Mouse (Mus musculus) limb, embryonic 10.5 days (tissue): ENCODE results near the gene Il4i1. TPM values are rescaled to one million over a fixed set of nuclear protein-coding genes. Genes with fewer than 3 reads are reported as not detected.

Source experiments
- DNase-seq: peaks from one replicate; pipeline ENCODE4 v3.0.0-alpha.2; 2017; ENCODE audit warnings: low spot score
- H3K27ac ChIP-seq: fragments of 300-500 bp; sonication (generic); 2 replicates; pipeline ENCODE4 v1.5.1; 2016; ENCODE audit warnings: mild to moderate bottlenecking
- H3K27me3 ChIP-seq: fragments of 300-500 bp; sonication (generic); 2 replicates; pipeline ENCODE4 v1.6.1; 2016; ENCODE audit warnings: low read depth, mild to moderate bottlenecking; ENCODE audit not compliant: poor library complexity, severe bottlenecking
- H3K36me3 ChIP-seq: fragments of 300-500 bp; sonication (generic); 2 replicates; pipeline ENCODE4 v1.6.1; 2016; ENCODE audit warnings: mild to moderate bottlenecking, moderate library complexity
- H3K4me1 ChIP-seq: fragments of 300-500 bp; sonication (generic); 2 replicates; pipeline ENCODE4 v1.6.1; 2016
- H3K4me3 ChIP-seq: fragments of 300-500 bp; sonication (generic); 2 replicates; pipeline ENCODE4 v1.5.1; 2016; ENCODE audit warnings: mild to moderate bottlenecking, moderate library complexity
- H3K9me3 ChIP-seq: fragments of 300-500 bp; sonication (generic); replicated peaks from 2 replicates; pipeline ENCODE4 v1.6.1; 2016; ENCODE audit warnings: mild to moderate bottlenecking
- WGBS: fragments of 180-500 bp; shearing (Covaris S2); methylation state at CpG from one replicate; pipeline ENCODE4 v1.1.7; 2016; 5-methylcytosine and 5-hydroxymethylcytosine counted together
- polyA plus RNA-seq: library from polyadenylated mRNA; unstranded; fragments of >200 nt; fragmentation: Nextera tagmentation; extraction: Ambion mirVana; gene quantifications from 2 replicates; pipeline ENCODE4 v1.2.1, GENCODE M21; 2016

The Il4i1 gene
- polyA plus RNA-seq, 1 experiment from 2014 or later: 0.89 TPM

- Histone ChIP-seq H3K9me3 (no peaks in the 10 kb centered on the region), H3K27ac (no peak overlapping the region), H3K36me3 (peaks cover 36% of the 10 kb centered on the region), H3K4me1 (peaks cover 17% of the 10 kb centered on the region), H3K27me3 (no peaks in the 10 kb centered on the region), H3K4me3 (no peak overlapping the region)
- no peak for DNase-seq
- 87% methylated on average over 7 of the region's 7 CpGs for WGBS
These were observed 5.2 kb upstream of the Il4i1 start for GRCm38 (mm10) chr7:44810819-44811557.

DNA sequence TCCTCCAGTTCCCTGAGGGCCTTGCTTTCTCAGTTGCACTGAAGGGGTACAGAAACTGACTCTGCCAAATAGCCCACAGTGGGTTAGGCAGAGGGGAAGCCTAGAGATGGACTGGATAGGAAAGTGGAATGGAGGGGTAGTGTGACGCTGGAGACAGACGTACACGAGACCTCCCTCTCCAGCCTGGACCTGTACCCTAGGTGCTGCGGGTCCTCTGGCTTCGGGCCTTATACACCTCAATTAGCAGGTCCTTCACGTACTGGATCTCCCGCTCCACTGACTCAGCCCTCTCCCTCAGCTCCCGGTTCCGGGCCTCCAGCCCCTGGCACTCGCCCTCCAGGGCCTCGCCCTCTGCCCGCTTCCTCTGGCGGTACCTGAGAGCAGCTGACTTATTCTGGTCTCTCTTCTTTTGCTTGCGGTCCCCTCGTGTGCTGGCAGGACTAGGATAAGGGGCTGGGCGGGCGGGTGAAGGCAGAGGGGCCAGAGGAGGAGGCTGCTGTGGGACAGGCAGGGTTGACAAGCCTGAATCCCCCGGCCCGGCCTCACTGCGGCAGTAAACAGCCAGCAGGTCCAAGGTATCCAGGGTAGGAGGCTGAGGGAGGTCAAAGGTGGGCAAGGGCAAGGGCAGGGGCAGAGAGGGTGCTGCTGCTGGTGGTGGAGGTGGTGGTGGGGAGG lies 3.4 kb upstream of the Il4i1 start:
- Histone ChIP-seq H3K27me3 (no peaks in the 10 kb centered on the region), H3K4me1 (peaks cover 24% of the 10 kb centered on the region), H3K4me3 (no peak overlapping the region), H3K9me3 (no peaks in the 10 kb centered on the region), H3K36me3 (peaks cover 36% of the 10 kb centered on the region), H3K27ac (no peak overlapping the region)
- no peak for DNase-seq
- 91% methylated on average over 20 of the region's 20 CpGs for WGBS

DNA sequence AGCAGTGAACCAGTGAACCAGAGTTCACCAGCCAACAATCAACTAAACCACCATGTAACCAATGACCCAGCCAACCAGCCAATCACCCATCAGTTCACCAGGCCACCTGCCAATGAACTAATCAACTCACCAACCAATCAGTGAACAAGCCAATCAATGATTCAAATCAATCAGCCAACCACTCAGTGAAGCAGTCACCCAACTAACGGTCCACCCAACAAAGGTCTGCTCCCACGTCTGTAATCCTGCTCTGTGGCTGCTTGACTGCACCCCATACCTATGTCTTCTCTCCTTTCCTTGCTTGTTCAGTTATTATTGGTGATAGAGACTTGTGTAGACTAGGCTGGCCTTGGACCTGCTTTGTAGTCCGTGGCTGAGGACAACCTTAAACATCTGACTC lies 2.2 kb upstream of the Il4i1 start:
- Histone ChIP-seq H3K9me3 (no peaks in the 10 kb centered on the region), H3K27me3 (no peaks in the 10 kb centered on the region), H3K4me3 (no peak overlapping the region), H3K36me3 (peaks cover 45% of the 10 kb centered on the region), H3K27ac (no peak overlapping the region), H3K4me1 (peaks cover 36% of the 10 kb centered on the region)
- DNase-seq: no peak
- WGBS: 86% methylated on average over 3 of the region's 3 CpGs

DNA sequence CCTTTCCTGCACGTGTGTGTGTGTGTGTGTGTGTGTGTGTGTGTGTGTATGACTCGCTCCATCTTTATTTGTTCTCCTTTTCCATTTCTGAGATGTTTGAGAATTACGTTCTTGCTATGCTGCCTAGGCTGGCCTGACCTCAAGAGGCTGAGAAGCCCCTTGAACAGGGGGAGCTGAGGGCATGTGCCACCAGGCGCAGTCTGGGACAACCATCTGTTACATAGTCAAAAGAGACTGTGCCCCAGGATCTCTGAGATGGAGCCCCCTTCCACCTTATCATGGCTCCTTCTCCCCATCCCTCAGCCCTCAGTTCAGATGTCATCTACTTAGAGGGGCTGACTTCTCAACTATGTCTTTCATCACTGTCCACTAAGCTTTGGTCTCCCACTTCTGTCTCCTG lies 1.8 kb upstream of the Il4i1 start:
- WGBS: 78% methylated on average over 4 of the region's 4 CpGs
- Histone ChIP-seq H3K36me3 (peaks cover 49% of the 10 kb centered on the region), H3K4me1 (peaks cover 40% of the 10 kb centered on the region), H3K4me3 (peak overlapping the region; percentile 89; the same call in 1 of the 2 replicates), H3K9me3 (no peaks in the 10 kb centered on the region), H3K27me3 (no peaks in the 10 kb centered on the region), H3K27ac (peak overlapping the region; percentile 100; the same call in 1 of the 2 replicates)
- DNase-seq: no peak

GRCm38 (mm10) chr7:44814952-44815553 lies 1.1 kb upstream of the Il4i1 start:
- H3K27ac ChIP-seq: peak overlapping the region; percentile 100
- no peak for DNase-seq
- H3K4me1 ChIP-seq: peaks cover 46% of the 10 kb centered on the region
- peaks cover 56% of the 10 kb centered on the region for H3K36me3 ChIP-seq
- H3K4me3 ChIP-seq: peak overlapping the region; percentile 89
- H3K9me3 ChIP-seq: no peaks in the 10 kb centered on the region
- WGBS: 39% methylated on average over 14 of the region's 14 CpGs
- H3K27me3 ChIP-seq: no peaks in the 10 kb centered on the region

- H3K36me3 ChIP-seq: peaks cover 48% of the 10 kb centered on the region
- H3K9me3 ChIP-seq: no peaks in the 10 kb centered on the region
- H3K4me3 ChIP-seq: peak within 1 kb of the TSS; percentile 89
- H3K4me1 ChIP-seq: peaks cover 47% of the 10 kb centered on the region
- peak within 1 kb of the TSS; percentile 100 for H3K27ac ChIP-seq
- peak; percentile 81 for DNase-seq
- under 1% methylated on average over 57 of the region's 57 CpGs for WGBS
- H3K27me3 ChIP-seq: no peaks in the 10 kb centered on the region
These were observed 359 bp downstream of the Il4i1 start, which contains the start of gene Atf5 for GRCm38 (mm10) chr7:44816470-44817021. Gene Atf5 (minus strand): TSS chr7:44816658.

DNA sequence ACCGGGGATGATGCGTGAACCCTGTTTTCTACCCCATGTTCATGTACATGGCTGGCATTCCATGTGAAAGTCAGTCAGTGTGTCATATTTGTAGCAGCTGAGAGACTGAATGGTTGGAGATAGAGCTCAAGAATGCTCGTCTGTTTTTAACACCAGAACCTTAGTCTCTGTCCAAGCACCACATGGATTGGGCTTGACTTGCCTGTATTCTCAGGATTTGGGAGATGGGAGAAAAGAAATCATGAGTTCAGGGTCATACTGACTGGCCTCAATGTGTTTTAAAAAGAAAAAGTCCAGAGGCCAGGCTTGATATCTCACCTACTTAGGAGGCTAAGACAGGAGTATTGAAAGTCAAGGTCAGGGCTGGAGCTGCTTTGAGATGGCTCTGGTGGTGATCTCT lies 1.3 kb downstream of the Il4i1 start:
- DNase-seq: no peak
- 44% methylated on average over 3 of the region's 3 CpGs for WGBS
- Histone ChIP-seq H3K4me3 (peak overlapping the region; percentile 89), H3K9me3 (no peaks in the 10 kb centered on the region), H3K4me1 (peaks cover 47% of the 10 kb centered on the region), H3K27me3 (no peaks in the 10 kb centered on the region), H3K27ac (peak overlapping the region; percentile 100), H3K36me3 (peaks cover 47% of the 10 kb centered on the region)

DNA sequence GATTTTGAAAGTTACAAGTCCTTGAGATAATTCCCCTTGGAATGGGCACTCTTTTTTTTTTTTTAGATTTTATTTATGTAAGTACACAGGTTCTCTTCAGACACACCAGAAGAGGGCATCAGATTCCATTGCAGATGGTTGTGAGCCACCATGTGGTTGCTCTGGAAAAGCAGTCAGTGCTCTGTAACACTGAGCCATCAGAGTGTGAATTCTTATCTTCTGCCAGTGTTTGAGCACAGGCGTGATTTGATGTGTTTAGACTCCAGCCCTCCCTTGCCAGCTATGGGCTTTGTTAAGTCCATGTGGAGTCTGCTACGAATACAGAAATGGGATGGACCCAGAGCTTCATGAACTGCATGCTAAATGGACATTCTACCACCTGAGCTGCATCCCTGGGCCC lies 2.0 kb downstream of the Il4i1 start:
- 61% methylated on average over 2 of the region's 2 CpGs for WGBS
- peaks cover 44% of the 10 kb centered on the region for H3K36me3 ChIP-seq

GRCm38 (mm10) chr7:44818751-44819235 lies 2.6 kb downstream of the Il4i1 start:
- H3K27me3 ChIP-seq: no peaks in the 10 kb centered on the region
- peaks cover 47% of the 10 kb centered on the region for H3K4me1 ChIP-seq
- 55% methylated on average over 6 of the region's 6 CpGs for WGBS
- H3K4me3 ChIP-seq: peak overlapping the region; percentile 89
- H3K9me3 ChIP-seq: no peaks in the 10 kb centered on the region
- H3K27ac ChIP-seq: no peak overlapping the region; the same call in 1 of the 2 replicates
- peaks cover 44% of the 10 kb centered on the region for H3K36me3 ChIP-seq
- peak; percentile 29 for DNase-seq

More for the DNA sequence above, 2.0 kb downstream of the Il4i1 start:
- Histone ChIP-seq H3K27ac (0 out of 2 replicates have a peak overlapping the region, but pooled peaks have one; percentile 7), H3K4me3 (peak overlapping the region; percentile 89), H3K27me3 (no peaks in the 10 kb centered on the region), H3K9me3 (no peaks in the 10 kb centered on the region), H3K4me1 (peaks cover 47% of the 10 kb centered on the region)
- DNase-seq: no peak

DNA sequence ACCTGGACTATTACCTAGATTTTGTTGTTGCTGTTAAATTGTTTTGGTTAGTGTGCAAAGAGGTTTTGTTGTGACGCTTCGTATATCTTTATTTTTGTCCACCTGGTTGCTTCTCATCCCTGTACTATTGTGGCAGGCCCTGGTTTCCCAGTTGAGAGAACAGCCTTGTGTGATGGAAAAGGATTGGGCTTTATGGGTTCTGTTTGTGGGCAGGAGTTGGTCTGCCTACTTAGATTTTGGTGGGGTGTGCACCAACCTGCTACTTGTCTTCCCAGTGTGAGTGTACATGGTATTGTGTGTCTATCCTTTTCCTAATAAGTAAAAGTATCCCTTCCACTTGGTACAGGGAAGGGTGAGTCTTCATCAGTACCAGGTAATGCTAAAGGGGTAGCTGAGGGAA lies 3.2 kb downstream of the Il4i1 start:
- H3K27ac ChIP-seq: no peak overlapping the region; the same call in 1 of the 2 replicates
- peak overlapping the region; percentile 89 for H3K4me3 ChIP-seq
- H3K4me1 ChIP-seq: peaks cover 47% of the 10 kb centered on the region
- WGBS: 87% methylated on average over 2 of the region's 2 CpGs
- peaks cover 38% of the 10 kb centered on the region for H3K36me3 ChIP-seq
- peak; percentile 14 for DNase-seq
- no peaks in the 10 kb centered on the region for H3K9me3 ChIP-seq
- no peaks in the 10 kb centered on the region for H3K27me3 ChIP-seq

DNA sequence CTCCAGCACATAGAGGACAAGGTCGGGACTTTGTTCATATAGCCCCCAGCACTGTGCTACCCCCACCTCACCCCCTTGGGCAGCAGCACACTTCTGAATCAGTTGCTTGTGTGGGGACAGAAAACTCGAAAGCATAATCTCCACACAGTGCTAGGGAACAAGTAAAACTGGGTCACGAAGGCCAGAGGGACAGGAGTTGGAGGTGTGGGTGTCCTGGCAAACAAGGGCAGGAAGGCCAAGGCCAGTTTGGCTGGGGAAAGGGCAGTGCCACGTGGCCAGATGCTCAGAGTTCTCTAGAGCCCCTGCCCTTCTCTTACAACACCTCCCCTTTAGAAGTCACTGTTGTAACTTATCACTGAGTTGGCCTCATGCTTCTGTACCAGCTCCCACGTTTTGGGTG lies 3.7 kb downstream of the Il4i1 start:
- no peaks in the 10 kb centered on the region for H3K27me3 ChIP-seq
- no peaks in the 10 kb centered on the region for H3K9me3 ChIP-seq
- peaks cover 45% of the 10 kb centered on the region for H3K4me1 ChIP-seq
- DNase-seq: peak; percentile 23
- peak overlapping the region; percentile 89; the same call in 1 of the 2 replicates for H3K4me3 ChIP-seq
- H3K36me3 ChIP-seq: peaks cover 37% of the 10 kb centered on the region
- no peak overlapping the region for H3K27ac ChIP-seq
- WGBS: 76% methylated on average over 5 of the region's 5 CpGs

DNA sequence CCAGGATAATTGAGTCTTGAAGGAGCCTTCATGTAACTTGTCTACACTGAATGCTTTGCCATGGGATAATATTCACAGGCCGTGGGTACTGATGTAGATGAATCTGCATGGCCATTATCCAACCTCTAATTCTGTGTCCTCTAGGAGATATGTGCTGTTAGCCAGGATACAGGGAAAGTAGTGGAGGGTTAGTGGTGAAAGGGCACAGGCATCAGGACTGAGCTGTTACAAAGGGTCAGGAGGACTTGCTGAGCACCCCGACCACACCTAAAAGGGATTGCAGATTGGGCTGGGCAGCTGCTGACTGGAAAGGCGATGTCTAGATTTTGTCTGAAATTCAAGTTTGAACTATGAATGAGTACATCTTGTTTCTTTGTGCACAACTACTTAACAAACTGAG lies 4.3 kb downstream of the Il4i1 start:
- no peak overlapping the region for H3K4me3 ChIP-seq
- WGBS: 93% methylated on average over 3 of the region's 3 CpGs
- H3K36me3 ChIP-seq: peaks cover 41% of the 10 kb centered on the region
- no peak overlapping the region for H3K27ac ChIP-seq
- H3K4me1 ChIP-seq: peaks cover 38% of the 10 kb centered on the region
- peak; percentile 22 for DNase-seq
- H3K9me3 ChIP-seq: no peaks in the 10 kb centered on the region
- H3K27me3 ChIP-seq: no peaks in the 10 kb centered on the region
